Mouse (Mus musculus) gastrocnemius, adult 2 months (tissue): Measurements from ENCODE around the gene Gdf15. TPM values are rescaled to one million over a fixed set of nuclear protein-coding genes. Genes with fewer than 3 reads are reported as not detected.

Experiments
- DNase-seq: peaks from one replicate; pipeline ENCODE4 v3.0.0; 2022
- H3K27ac ChIP-seq: fragments of 200-600 bp; 2 replicates; pipeline ENCODE4 v1.8.1; 2022; ENCODE audit warnings: mild to moderate bottlenecking
- H3K4me3 ChIP-seq: fragments of 200-600 bp; 2 replicates; pipeline ENCODE4 v1.8.1; 2022; ENCODE audit warnings: mild to moderate bottlenecking, moderate library complexity
- CTCF ChIP-seq: fragments of 200-600 bp; IDR thresholded peaks from 2 replicates; pipeline ENCODE4 v1.8.1; 2022; ENCODE audit warnings: antibody characterized with exemption, mild to moderate bottlenecking, moderate library complexity
- intact Hi-C: fragments of 180-260 bp; cut with DNase I; formaldehyde crosslinking; loops from one replicate; pipeline ENCODE4 v1.15.1; 2025
- total RNA-seq, 2 experiments: library from RNA; stranded (reverse); gene quantifications; 2 replicates each; pipeline ENCODE4 v1.2.3; 2021

The Gdf15 gene
- total RNA-seq, 2 experiments from 2014 or later = 0.28 TPM; not detected in 1

- peak overlapping the region; percentile 97 for H3K4me3 ChIP-seq
- peak overlapping the region; percentile 96 for H3K27ac ChIP-seq
- no peak for TF ChIP-seq CTCF
- intact Hi-C loops = no loop called here
- DNase-seq = no peak
These were observed 25.3 kb downstream of the Gdf15 start for GRCm38 (mm10) chr8:70606780-70607602.

- intact Hi-C loops = no loop called here
- no peak overlapping the region for H3K4me3 ChIP-seq
- H3K27ac ChIP-seq = no peak overlapping the region; the same call in 1 of the 2 replicates
- TF ChIP-seq CTCF = no peak
- DNase-seq = no peak
These were observed 26.1 kb downstream of the Gdf15 start for GRCm38 (mm10) chr8:70605871-70606779.

GRCm38 (mm10) chr8:70604558-70604957 is 27.7 kb downstream of the Gdf15 start:
- Histone ChIP-seq H3K27ac (no peak overlapping the region), H3K4me3 (no peak overlapping the region)
- TF ChIP-seq CTCF = no peak
- intact Hi-C loops = no loop called here
- DNase-seq = no peak

- Histone ChIP-seq H3K27ac (no peak overlapping the region), H3K4me3 (no peak overlapping the region)
- TF ChIP-seq CTCF = no peak
- no peak for DNase-seq
- intact Hi-C loops = no loop called here
These were observed 30.0 kb downstream of the Gdf15 start for GRCm38 (mm10) chr8:70602139-70602811.

GRCm38 (mm10) chr8:70601271-70601649 is 31.0 kb downstream of the Gdf15 start:
- intact Hi-C loops = no loop called here
- H3K27ac ChIP-seq = peak overlapping the region; percentile 66
- H3K4me3 ChIP-seq = peak overlapping the region; percentile 21
- TF ChIP-seq CTCF = no peak
- DNase-seq = peak; percentile 75

GRCm38 (mm10) chr8:70600473-70601270 is 31.6 kb downstream of the Gdf15 start:
- no peak for DNase-seq
- TF ChIP-seq CTCF = no peak
- intact Hi-C loops = no loop called here
- H3K27ac ChIP-seq = peak overlapping the region; percentile 66
- peak overlapping the region; percentile 21 for H3K4me3 ChIP-seq

GRCm38 (mm10) chr8:70599507-70600290 is 32.6 kb downstream of the Gdf15 start:
- Histone ChIP-seq H3K27ac (no peak overlapping the region), H3K4me3 (no peak overlapping the region)
- intact Hi-C loops = no loop called here
- DNase-seq = no peak
- TF ChIP-seq CTCF = no peak

GRCm38 (mm10) chr8:70598722-70599121 is 33.5 kb downstream of the Gdf15 start:
- Histone ChIP-seq H3K27ac (no peak overlapping the region), H3K4me3 (peak overlapping the region; percentile 56)
- intact Hi-C loops = no loop called here
- DNase-seq = no peak
- TF ChIP-seq CTCF = no peak

GRCm38 (mm10) chr8:70598283-70598682 is 34.0 kb downstream of the Gdf15 start:
- no peak overlapping the region for H3K27ac ChIP-seq
- intact Hi-C loops = no loop called here
- H3K4me3 ChIP-seq = peak overlapping the region; percentile 56
- peak; percentile 76 for TF ChIP-seq CTCF
- DNase-seq = peak; percentile 88

- no peak for TF ChIP-seq CTCF
- intact Hi-C loops = no loop called here
- Histone ChIP-seq H3K27ac (no peak overlapping the region), H3K4me3 (peak overlapping the region; percentile 56)
- DNase-seq = no peak
These were observed 34.6 kb downstream of the Gdf15 start for GRCm38 (mm10) chr8:70597417-70598272.
